Mouse (Mus musculus) limb, embryonic 14.5 days (tissue): ENCODE measurements at regions not wholly inside any gene's neighbourhood (a gene's known extent, or its start where the extent isn't known, plus 50 kb on each side); places are given as distances from the start of the nearest gene placed in this dataset.

ENCODE experiments used
- ATAC-seq: fragments of 200-750 bp; cut with Nextera tagmentation; 2 replicates; pipeline ENCODE4 v1.8.0; 2017; ENCODE audit warnings: low read depth, moderate number of reproducible peaks, moderate TSS enrichment; ENCODE audit not compliant: low FRiP score
- DNase-seq: peaks from one replicate; pipeline ENCODE4 v3.0.0-alpha.2; 2015; ENCODE audit warnings: low spot score
- H3K27ac ChIP-seq: fragments of 300-500 bp; sonication (generic); replicated peaks from 2 replicates; pipeline ENCODE4 v1.5.1; 2014; ENCODE audit warnings: low read depth, mild to moderate bottlenecking, low read length, moderate library complexity, mixed read lengths
- H3K27me3 ChIP-seq: fragments of 300-500 bp; sonication (generic); 2 replicates; pipeline ENCODE4 v1.6.1; 2014; ENCODE audit warnings: low read length, mixed read lengths; ENCODE audit not compliant: control insufficient read depth, insufficient read depth
- H3K36me3 ChIP-seq: fragments of 300-500 bp; sonication (generic); 2 replicates; pipeline ENCODE4 v1.6.1; 2014; ENCODE audit warnings: mild to moderate bottlenecking, low read length, moderate library complexity, mixed read lengths; ENCODE audit not compliant: control insufficient read depth, insufficient read depth
- H3K4me1 ChIP-seq: fragments of 300-500 bp; sonication (generic); 2 replicates; pipeline ENCODE4 v1.6.1; 2014; ENCODE audit warnings: antibody characterized with exemption, low read length, mixed read lengths; ENCODE audit not compliant: control insufficient read depth, insufficient read depth
- H3K4me2 ChIP-seq: fragments of 300-500 bp; sonication (generic); replicated peaks from 2 replicates; pipeline ENCODE4 v1.6.1; 2014; ENCODE audit warnings: low read depth, mild to moderate bottlenecking, low read length, moderate library complexity; ENCODE audit not compliant: severe bottlenecking
- H3K4me3 ChIP-seq: fragments of 300-500 bp; sonication (generic); replicated peaks from 2 replicates; pipeline ENCODE4 v1.5.1; 2014; ENCODE audit warnings: low read length
- H3K9ac ChIP-seq: fragments of 300-500 bp; sonication (generic); 2 replicates; pipeline ENCODE4 v1.6.1; 2014; ENCODE audit warnings: mild to moderate bottlenecking, low read depth, low read length, moderate library complexity; ENCODE audit not compliant: severe bottlenecking
- H3K9me3 ChIP-seq: fragments of 300-500 bp; sonication (generic); 2 replicates; pipeline ENCODE4 v1.6.1; 2016; ENCODE audit warnings: low read length; ENCODE audit not compliant: control insufficient read depth
- POLR2A ChIP-seq: fragments of 200-500 bp; IDR thresholded peaks from 2 replicates; pipeline ENCODE4 v1.8.0; 2012; ENCODE audit warnings: inconsistent platforms, mild to moderate bottlenecking, moderate library complexity, borderline replicate concordance; ENCODE audit not compliant: insufficient read depth, insufficient read length; ENCODE audit errors: extremely low read depth
- WGBS: fragments of 180-500 bp; shearing (Covaris S2); extraction: QIAGEN DNeasy Blood & Tissue Kit; methylation state at CpG from one replicate; pipeline ENCODE4 v1.1.7; 2014; 5-methylcytosine and 5-hydroxymethylcytosine counted together

DNA sequence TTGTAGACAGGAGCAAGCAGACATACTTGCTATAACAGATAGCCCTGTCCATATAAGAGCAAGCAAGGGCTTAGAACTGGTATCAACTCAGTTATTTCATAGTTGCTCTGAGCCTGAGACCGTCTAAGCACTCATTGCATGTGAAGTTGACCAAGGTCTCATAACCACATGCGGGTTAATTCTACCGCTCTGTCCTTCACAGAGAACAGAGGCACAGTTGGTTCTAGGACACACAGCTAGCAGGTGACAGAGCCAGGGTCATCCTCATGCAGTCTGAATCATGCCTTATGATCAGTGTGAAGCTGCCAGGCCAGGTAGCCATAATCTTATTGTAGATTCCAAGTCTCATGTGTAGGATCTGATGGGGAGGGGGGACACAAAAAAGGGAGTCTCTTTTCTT lies 283.1 kb upstream of the Id2 start:
- 99% methylated on average over 3 of the region's 3 CpGs for WGBS
- no peak for TF ChIP-seq POLR2A

GRCm38 (mm10) chr12:25379016-25379415 lies 282.1 kb upstream of the Id2 start:
- peaks cover 7% of the 10 kb centered on the region for H3K4me1 ChIP-seq
- DNase-seq: no peak
- no peak for TF ChIP-seq POLR2A
- H3K9ac ChIP-seq: no peak overlapping the region
- no peaks in the 10 kb centered on the region for H3K9me3 ChIP-seq
- H3K27me3 ChIP-seq: no peaks in the 10 kb centered on the region
- ATAC-seq: no peak
- WGBS: 73% methylated on average over 9 of the region's 9 CpGs
- H3K36me3 ChIP-seq: no peaks in the 10 kb centered on the region
- no peak overlapping the region for H3K4me2 ChIP-seq
- H3K4me3 ChIP-seq: no peak overlapping the region
- no peak overlapping the region for H3K27ac ChIP-seq

More for the DNA sequence above, 283.1 kb upstream of the Id2 start:
- Histone ChIP-seq H3K27me3 (no peaks in the 10 kb centered on the region), H3K4me3 (no peak overlapping the region), H3K4me2 (no peak overlapping the region), H3K4me1 (peaks cover 7% of the 10 kb centered on the region), H3K36me3 (no peaks in the 10 kb centered on the region), H3K27ac (no peak overlapping the region), H3K9me3 (no peaks in the 10 kb centered on the region), H3K9ac (no peak overlapping the region)
- no peak for ATAC-seq
- no peak for DNase-seq

DNA sequence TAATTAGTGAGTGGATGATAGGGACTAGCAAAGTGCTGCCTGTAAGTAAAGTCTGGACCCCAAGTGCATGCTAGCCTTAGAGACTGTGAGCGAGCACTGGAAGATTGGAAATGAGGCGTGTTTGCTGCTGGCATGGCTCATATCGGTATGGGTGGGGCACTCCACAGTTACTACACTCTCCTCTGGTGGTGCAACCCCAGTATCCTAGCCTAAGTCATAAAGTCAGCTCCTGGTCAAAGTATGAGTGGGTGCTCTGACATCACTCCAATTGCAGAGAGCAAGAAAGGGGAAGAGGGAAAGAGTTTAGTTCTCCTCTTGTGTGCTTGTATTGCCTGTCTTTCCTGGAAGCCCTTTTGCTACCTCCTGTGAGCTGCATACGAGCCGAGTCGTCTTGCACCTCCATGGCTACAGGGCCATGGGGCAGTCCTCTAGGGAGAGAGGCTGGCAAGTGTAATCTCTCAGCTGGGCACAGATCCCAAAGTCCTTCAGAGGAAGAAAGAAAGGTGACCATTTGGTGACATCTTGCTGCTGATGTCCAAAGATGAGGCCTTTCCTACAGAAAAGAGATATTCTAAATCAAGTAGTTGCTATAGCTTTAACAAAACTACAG lies 281.2 kb upstream of the Id2 start:
- no peak overlapping the region for H3K27ac ChIP-seq
- no peaks in the 10 kb centered on the region for H3K9me3 ChIP-seq
- peaks cover 7% of the 10 kb centered on the region for H3K4me1 ChIP-seq
- WGBS: 73% methylated on average over 6 of the region's 6 CpGs
- DNase-seq: no peak
- H3K27me3 ChIP-seq: no peaks in the 10 kb centered on the region
- ATAC-seq: no peak
- H3K4me3 ChIP-seq: no peak overlapping the region
- H3K9ac ChIP-seq: no peak overlapping the region
- H3K4me2 ChIP-seq: no peak overlapping the region
- no peaks in the 10 kb centered on the region for H3K36me3 ChIP-seq
- no peak for TF ChIP-seq POLR2A

GRCm38 (mm10) chr12:25376451-25376850 lies 279.5 kb upstream of the Id2 start:
- ATAC-seq (no peak), DNase-seq (no peak)
- no peak for TF ChIP-seq POLR2A
- no peaks in the 10 kb centered on the region for H3K27me3 ChIP-seq
- no peaks in the 10 kb centered on the region for H3K36me3 ChIP-seq
- no peak overlapping the region for H3K27ac ChIP-seq
- H3K4me3 ChIP-seq: no peak overlapping the region
- peaks cover 7% of the 10 kb centered on the region for H3K4me1 ChIP-seq
- H3K4me2 ChIP-seq: no peak overlapping the region
- no peaks in the 10 kb centered on the region for H3K9me3 ChIP-seq
- H3K9ac ChIP-seq: no peak overlapping the region
- WGBS: 62% methylated on average over 8 of the region's 8 CpGs

DNA sequence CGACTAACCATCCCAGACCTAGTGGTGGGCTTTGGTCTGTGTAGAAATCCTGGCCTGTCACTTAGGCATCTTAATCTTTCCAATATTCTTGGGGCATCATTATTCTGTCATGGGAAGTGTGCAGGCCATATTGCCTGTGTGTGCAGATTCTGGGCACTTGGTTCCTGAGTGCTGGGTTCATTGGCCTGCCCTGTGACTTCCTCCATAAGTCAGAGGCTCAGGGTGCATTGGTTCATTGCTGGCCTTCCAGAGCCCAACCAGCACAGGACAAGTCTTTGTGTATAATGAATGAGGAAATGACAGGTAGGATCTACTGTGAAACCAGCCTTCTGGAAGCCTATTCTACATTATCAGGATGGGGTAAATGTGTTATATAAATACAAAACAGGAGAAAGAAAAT lies 270.6 kb upstream of the Id2 start:
- WGBS: 76% methylated on average over 1 of the region's 1 CpGs
- Histone ChIP-seq H3K36me3 (no peaks in the 10 kb centered on the region), H3K27me3 (no peaks in the 10 kb centered on the region), H3K4me3 (no peak overlapping the region), H3K27ac (no peak overlapping the region), H3K4me1 (no peaks in the 10 kb centered on the region), H3K9ac (no peak overlapping the region), H3K9me3 (no peaks in the 10 kb centered on the region), H3K4me2 (no peak overlapping the region)
- no peak for DNase-seq
- ATAC-seq: no peak
- TF ChIP-seq POLR2A: no peak
